Mouse (Mus musculus): ENCODE data around the gene Pnkp. TPM values are rescaled to one million over a fixed set of nuclear protein-coding genes. Genes with fewer than 3 reads are reported as not detected.

Gene Pnkp
- polyA plus RNA-seq, 1 experiment from 2014 or later = 29.4 TPM

DNA sequence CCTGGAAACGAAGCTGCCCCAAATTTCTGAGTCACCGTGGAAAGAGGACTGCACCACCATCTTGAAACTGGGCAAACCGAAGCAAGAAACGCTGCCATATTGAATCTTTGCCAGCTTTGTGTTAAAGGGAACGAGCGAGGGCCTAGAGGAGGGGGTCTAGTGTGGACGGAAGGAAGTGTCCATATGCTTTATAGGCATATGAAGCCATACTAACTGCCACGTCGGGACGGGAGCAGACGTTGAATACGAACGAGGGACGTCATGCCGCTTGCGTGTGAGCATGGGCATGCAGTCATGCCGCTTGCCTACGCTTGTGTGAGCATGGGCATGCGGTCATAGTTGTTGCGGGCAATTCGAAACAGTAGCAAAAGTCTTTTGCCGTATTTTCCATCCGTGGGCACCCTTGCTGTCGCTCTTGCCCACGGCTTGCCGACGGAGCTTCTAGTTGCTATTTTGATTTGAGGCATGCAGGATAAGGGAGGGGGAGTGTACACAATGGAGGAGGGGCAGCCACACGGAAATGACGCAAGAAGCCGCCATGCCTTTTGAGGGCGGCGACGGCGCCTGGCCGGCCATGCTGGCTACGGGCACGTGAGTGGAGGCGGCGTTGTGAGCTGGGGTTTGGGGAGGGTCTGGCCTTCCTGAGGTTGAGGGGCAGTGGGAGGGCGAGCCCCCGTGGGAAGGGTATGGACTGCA lies 7.4 kb upstream of the Pnkp start:
- H3K36me3 ChIP-seq (ENCODE audit: control insufficient read depth, insufficient read depth) = peaks cover 12% of the 10 kb centered on the region
- under 1% methylated on average over 41 of the region's 41 CpGs for WGBS
- peak overlapping the region; percentile 73 for H3K4me2 ChIP-seq (ENCODE audit: low read length)
- H3K4me3 ChIP-seq (replicated peaks; ENCODE audit: low read length) = peak overlapping the region; percentile 71
- H3K27me3 ChIP-seq (replicated peaks; ENCODE audit: control insufficient read depth, insufficient read depth, low read length) = no peaks in the 10 kb centered on the region
- peak overlapping the region; percentile 99 for H3K27ac ChIP-seq (ENCODE audit: low read length)
- peak overlapping the region; percentile 80 for H3K9ac ChIP-seq (replicated peaks; ENCODE audit: low read depth, low read length)
- H3K9me3 ChIP-seq (ENCODE audit: control insufficient read depth, low read length) = no peaks in the 10 kb centered on the region
- H3K4me1 ChIP-seq (replicated peaks; ENCODE audit: control insufficient read depth, insufficient read depth, low read length) = peaks cover 33% of the 10 kb centered on the region
- ATAC-seq = peak; percentile 71

DNA sequence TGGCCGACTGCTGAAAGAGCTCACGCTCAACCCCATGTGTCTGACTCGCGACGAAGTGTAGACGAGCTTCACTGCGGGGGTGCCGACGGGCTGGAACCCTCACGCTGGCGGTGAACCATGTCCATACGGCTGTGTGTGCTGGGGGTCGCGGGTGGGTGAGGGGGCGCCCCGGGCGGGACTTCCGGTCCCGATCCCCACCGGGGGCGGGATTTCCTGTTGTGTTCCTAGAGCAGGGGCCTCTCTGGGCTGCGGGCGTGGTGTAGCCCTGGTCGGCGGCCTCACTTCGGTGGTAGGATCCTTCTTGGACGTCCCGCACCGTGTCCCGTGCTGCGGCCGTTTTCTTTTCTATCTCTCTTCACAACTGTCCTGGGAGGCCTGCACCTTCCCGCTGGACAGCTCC lies 6.8 kb upstream of the Pnkp start:
- Histone ChIP-seq H3K9me3 (ENCODE audit: control insufficient read depth, low read length) (no peaks in the 10 kb centered on the region), H3K4me2 (ENCODE audit: low read length) (peak overlapping the region; percentile 73), H3K4me3 (replicated peaks; ENCODE audit: low read length) (peak overlapping the region; percentile 71), H3K36me3 (ENCODE audit: control insufficient read depth, insufficient read depth) (peaks cover 12% of the 10 kb centered on the region), H3K9ac (replicated peaks; ENCODE audit: low read depth, low read length) (peak overlapping the region; percentile 80), H3K27me3 (replicated peaks; ENCODE audit: control insufficient read depth, insufficient read depth, low read length) (no peaks in the 10 kb centered on the region), H3K27ac (ENCODE audit: low read length) (peak overlapping the region; percentile 99), H3K4me1 (replicated peaks; ENCODE audit: control insufficient read depth, insufficient read depth, low read length) (peaks cover 39% of the 10 kb centered on the region)
- peak; percentile 35 for ATAC-seq
- WGBS = 0% methylated on average over 32 of the region's 33 CpGs

DNA sequence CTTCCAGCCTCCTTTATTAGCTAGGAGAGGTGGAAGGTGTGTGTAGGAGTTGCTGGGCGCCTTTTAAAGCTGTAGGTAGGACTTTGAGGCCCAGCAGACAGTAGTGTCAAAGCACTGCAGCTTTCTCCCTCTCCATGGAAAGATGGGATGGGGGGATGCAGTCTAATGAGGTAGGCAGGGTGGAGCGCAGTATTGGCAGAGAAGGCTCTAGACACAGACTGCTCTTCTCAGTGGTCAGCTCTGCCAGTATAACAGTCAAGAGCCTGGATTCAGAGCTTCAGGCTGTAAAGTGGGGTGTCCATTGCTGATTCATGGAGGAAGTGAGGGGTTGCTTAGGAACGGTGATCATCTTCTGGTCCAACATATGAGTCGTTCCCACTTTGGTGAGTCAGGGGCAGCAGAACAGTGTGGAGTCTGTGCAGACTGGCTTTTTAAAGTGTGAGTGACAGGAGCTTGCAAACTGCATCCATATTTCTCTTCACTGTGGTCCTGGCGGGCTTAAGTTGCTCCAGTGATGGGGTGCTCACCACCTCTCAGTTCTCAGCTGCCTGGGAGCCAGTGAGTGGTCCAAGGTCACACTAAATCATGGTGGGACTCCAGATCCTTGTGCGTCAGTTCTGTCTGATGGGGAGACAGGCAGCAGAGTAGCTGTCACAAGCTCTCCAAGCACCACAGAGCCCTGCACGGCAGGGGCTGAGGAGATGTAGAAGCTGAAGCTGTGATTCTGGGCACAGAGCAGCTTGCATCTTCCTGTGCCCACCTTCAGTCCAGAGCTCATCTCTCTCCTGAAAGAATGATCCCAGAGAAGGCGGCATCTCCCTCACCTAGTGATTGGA lies 5.9 kb upstream of the Pnkp start:
- Histone ChIP-seq H3K9ac (replicated peaks; ENCODE audit: low read depth, low read length) (peak overlapping the region; percentile 80), H3K4me3 (replicated peaks; ENCODE audit: low read length) (peak overlapping the region; percentile 71), H3K4me2 (ENCODE audit: low read length) (peak overlapping the region; percentile 73), H3K4me1 (replicated peaks; ENCODE audit: control insufficient read depth, insufficient read depth, low read length) (peaks cover 40% of the 10 kb centered on the region), H3K36me3 (ENCODE audit: control insufficient read depth, insufficient read depth) (peaks cover 5% of the 10 kb centered on the region), H3K27me3 (replicated peaks; ENCODE audit: control insufficient read depth, insufficient read depth, low read length) (no peaks in the 10 kb centered on the region), H3K27ac (ENCODE audit: low read length) (no peak overlapping the region), H3K9me3 (ENCODE audit: control insufficient read depth, low read length) (no peaks in the 10 kb centered on the region)
- WGBS = 79% methylated on average over 8 of the region's 8 CpGs
- no peak for ATAC-seq

DNA sequence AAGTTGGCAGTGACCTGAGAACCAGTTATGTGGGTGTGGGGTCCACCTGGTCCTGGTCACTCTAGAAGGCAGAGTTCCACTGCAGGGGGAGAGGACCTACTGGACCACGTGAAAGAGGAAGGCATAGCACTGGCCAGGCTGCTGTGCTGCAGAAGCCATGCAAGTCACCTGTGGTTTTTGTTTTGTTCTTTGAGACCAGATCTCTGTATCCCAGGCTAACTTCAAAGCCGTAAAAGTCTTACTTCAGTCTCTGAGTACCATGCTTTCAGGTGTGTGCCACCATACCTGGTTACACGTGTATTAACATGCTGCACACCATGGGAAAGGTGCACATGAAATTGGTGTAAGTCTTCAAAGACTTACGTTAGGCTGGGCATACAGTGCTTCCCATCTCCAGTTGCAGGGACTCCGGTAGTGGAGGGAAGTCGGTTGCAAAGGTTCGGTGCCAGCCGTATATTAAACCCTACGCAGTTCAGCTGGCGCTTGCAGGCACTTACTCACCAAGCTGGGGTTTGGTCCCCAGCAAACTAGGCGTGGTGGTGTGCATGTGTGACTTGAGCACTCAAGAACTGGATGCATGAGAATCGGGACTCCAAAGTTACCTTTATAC lies 5.2 kb upstream of the Pnkp start:
- Histone ChIP-seq H3K9me3 (ENCODE audit: control insufficient read depth, low read length) (no peaks in the 10 kb centered on the region), H3K9ac (replicated peaks; ENCODE audit: low read depth, low read length) (no peak overlapping the region), H3K4me3 (replicated peaks; ENCODE audit: low read length) (no peak overlapping the region), H3K4me1 (replicated peaks; ENCODE audit: control insufficient read depth, insufficient read depth, low read length) (peaks cover 43% of the 10 kb centered on the region), H3K36me3 (ENCODE audit: control insufficient read depth, insufficient read depth) (peaks cover 4% of the 10 kb centered on the region; the same call in 1 of the 2 replicates), H3K4me2 (ENCODE audit: low read length) (no peak overlapping the region), H3K27ac (ENCODE audit: low read length) (no peak overlapping the region), H3K27me3 (replicated peaks; ENCODE audit: control insufficient read depth, insufficient read depth, low read length) (no peaks in the 10 kb centered on the region)
- 92% methylated on average over 12 of the region's 12 CpGs for WGBS
- ATAC-seq = no peak

DNA sequence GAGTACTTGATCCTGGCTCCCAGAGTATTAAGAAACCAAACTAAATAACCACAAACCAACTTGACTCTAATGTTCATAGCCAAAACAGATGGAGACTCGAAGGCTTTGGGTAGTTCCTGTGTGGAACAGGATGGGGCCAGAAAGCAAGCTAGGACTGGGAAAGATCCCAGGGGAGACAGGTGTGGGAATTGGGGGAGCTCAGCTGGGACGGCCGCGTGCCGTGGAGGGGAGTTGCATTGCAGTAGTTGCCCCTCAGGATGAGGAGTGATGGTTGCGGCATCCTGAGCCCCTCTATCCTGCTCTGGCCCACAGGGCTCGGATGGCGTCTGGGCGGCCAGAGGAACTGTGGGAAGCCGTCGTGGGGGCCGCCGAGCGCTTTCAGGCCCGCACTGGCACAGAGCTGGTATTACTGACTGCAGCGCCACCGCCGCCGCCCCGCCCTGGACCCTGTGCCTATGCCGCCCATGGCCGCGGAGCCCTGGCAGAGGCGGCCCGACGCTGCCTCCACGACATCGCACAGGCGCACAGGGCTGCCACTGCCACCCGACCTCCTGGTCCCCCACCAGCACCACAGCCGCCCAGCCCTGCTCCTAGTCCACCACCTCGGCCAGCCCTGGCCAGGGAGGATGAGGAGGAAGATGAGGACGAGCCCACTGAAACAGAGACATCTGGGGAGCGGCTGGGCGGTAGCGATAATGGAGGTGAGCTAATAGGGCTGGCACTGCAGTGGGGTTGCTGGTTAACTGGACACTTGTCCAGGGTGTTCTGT lies 4.5 kb upstream of the Pnkp start:
- peaks cover 4% of the 10 kb centered on the region; the same call in 1 of the 2 replicates for H3K36me3 ChIP-seq (ENCODE audit: control insufficient read depth, insufficient read depth)
- no peak for ATAC-seq
- no peaks in the 10 kb centered on the region for H3K9me3 ChIP-seq (ENCODE audit: control insufficient read depth, low read length)
- H3K9ac ChIP-seq (replicated peaks; ENCODE audit: low read depth, low read length) = no peak overlapping the region
- H3K4me1 ChIP-seq (replicated peaks; ENCODE audit: control insufficient read depth, insufficient read depth, low read length) = peaks cover 42% of the 10 kb centered on the region
- no peak overlapping the region for H3K27ac ChIP-seq (ENCODE audit: low read length)
- WGBS = 91% methylated on average over 36 of the region's 36 CpGs
- no peak overlapping the region for H3K4me2 ChIP-seq (ENCODE audit: low read length)
- H3K4me3 ChIP-seq (replicated peaks; ENCODE audit: low read length) = no peak overlapping the region
- no peaks in the 10 kb centered on the region for H3K27me3 ChIP-seq (replicated peaks; ENCODE audit: control insufficient read depth, insufficient read depth, low read length)

DNA sequence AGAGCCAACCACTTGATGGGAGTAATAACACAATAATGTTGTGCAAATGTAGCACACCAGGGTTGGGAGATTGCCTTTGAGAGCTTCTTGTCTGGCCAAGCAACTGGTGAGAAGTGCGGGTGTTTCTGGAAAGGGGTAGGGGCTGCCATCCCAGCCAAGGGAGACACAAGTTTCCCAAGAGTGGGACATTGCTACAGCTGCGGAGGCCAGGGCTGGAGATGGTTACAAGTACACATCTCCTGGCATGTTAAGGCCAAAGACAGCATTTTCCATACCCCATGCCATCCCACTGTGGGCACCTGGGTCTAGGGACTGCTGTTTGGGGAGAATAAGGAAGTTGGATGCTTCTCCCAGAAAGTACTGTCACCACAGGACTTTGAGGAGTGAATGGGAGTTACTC lies 3.9 kb upstream of the Pnkp start:
- H3K27ac ChIP-seq (ENCODE audit: low read length) = no peak overlapping the region
- no peak overlapping the region for H3K4me2 ChIP-seq (ENCODE audit: low read length)
- H3K27me3 ChIP-seq (replicated peaks; ENCODE audit: control insufficient read depth, insufficient read depth, low read length) = no peaks in the 10 kb centered on the region
- no peak overlapping the region for H3K9ac ChIP-seq (replicated peaks; ENCODE audit: low read depth, low read length)
- peaks cover 4% of the 10 kb centered on the region; the same call in 1 of the 2 replicates for H3K36me3 ChIP-seq (ENCODE audit: control insufficient read depth, insufficient read depth)
- peaks cover 42% of the 10 kb centered on the region for H3K4me1 ChIP-seq (replicated peaks; ENCODE audit: control insufficient read depth, insufficient read depth, low read length)
- no peaks in the 10 kb centered on the region for H3K9me3 ChIP-seq (ENCODE audit: control insufficient read depth, low read length)
- no peak for ATAC-seq
- H3K4me3 ChIP-seq (replicated peaks; ENCODE audit: low read length) = no peak overlapping the region
- 90% methylated on average over 2 of the region's 2 CpGs for WGBS

DNA sequence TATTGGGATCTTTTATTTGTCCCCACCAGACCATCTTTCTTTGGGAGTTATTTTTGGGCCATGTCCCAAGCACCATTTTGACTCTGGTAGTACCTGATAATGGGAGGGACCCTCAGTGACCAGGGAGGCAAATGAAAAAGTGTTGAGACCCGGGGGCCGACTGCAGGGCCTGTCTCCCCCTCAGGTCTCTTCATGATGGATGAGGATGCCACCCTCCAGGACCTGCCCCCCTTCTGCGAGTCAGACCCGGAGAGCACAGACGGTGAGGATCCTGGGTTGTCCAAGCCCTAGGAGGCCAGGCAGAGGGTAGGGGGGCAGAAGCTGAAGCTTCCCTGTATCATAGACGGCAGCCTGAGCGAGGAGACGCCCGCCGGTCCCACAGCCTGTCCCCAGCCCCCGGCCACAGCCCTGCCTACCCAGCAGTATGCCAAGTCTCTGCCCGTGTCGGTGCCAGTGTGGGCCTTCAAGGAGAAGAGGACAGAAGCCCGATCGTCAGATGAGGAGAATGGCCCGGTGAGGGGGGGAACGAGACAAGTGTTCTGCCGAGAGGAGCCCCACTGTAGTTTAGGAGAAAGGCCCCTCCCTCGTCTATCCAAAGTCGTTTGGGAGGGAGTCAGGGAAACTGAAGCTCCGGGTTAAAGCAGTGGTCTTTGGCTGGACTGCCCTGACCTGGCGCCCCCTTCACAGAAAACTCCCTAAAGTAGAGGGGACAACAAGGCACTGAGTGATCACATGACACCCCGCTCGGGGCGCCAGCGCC lies 3.2 kb upstream of the Pnkp start:
- Histone ChIP-seq H3K36me3 (ENCODE audit: control insufficient read depth, insufficient read depth) (peaks cover 4% of the 10 kb centered on the region; the same call in 1 of the 2 replicates), H3K4me3 (replicated peaks; ENCODE audit: low read length) (peak overlapping the region; percentile 50), H3K9me3 (ENCODE audit: control insufficient read depth, low read length) (no peaks in the 10 kb centered on the region), H3K4me2 (ENCODE audit: low read length) (peak overlapping the region; percentile 78), H3K27me3 (replicated peaks; ENCODE audit: control insufficient read depth, insufficient read depth, low read length) (no peaks in the 10 kb centered on the region), H3K4me1 (replicated peaks; ENCODE audit: control insufficient read depth, insufficient read depth, low read length) (peaks cover 47% of the 10 kb centered on the region), H3K27ac (ENCODE audit: low read length) (peak overlapping the region; percentile 89), H3K9ac (replicated peaks; ENCODE audit: low read depth, low read length) (peak overlapping the region; percentile 69)
- ATAC-seq = no peak
- 28% methylated on average over 26 of the region's 26 CpGs for WGBS

DNA sequence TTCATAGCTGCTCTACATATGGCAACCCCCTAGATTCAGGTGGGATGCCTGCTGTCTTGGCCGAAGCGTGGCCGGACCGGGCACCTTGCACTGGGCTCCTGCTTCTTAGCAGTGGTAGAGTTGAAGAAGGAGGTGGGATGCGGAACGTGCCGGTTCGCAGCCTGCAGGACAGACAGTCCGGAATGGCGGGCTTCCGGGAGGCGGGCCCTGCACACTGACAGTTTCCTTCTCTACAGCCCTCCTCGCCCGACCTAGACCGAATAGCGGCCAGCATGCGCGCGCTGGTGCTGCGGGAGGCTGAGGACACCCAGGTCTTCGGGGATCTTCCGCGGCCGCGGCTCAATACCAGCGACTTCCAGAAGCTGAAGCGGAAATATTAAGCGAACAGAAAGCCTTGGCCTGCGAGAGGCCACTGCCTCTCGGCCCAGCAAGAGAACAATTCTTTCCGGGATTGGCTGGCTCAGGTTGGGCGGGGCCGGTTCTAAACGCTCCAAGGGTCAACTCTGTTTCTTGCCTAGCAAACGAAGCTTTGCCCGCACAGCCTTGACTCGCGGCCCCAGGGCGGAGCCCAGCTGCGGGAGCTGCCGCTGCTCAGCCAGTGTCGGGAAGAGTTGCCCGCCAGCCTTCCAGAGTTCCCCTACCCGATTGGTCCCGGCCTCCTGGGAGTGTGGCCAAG lies 2.4 kb upstream of the Pnkp start:
- WGBS = 4% methylated on average over 45 of the region's 45 CpGs
- Histone ChIP-seq H3K27ac (ENCODE audit: low read length) (peak overlapping the region; percentile 89), H3K4me1 (replicated peaks; ENCODE audit: control insufficient read depth, insufficient read depth, low read length) (peaks cover 47% of the 10 kb centered on the region), H3K9ac (replicated peaks; ENCODE audit: low read depth, low read length) (peak overlapping the region; percentile 69), H3K9me3 (ENCODE audit: control insufficient read depth, low read length) (no peaks in the 10 kb centered on the region), H3K27me3 (replicated peaks; ENCODE audit: control insufficient read depth, insufficient read depth, low read length) (no peaks in the 10 kb centered on the region), H3K4me2 (ENCODE audit: low read length) (peak overlapping the region; percentile 78), H3K4me3 (replicated peaks; ENCODE audit: low read length) (peak overlapping the region; percentile 50), H3K36me3 (ENCODE audit: control insufficient read depth, insufficient read depth) (peaks cover 4% of the 10 kb centered on the region; the same call in 1 of the 2 replicates)
- ATAC-seq = peak; percentile 10; the same call in 1 of the 2 replicates
